Mouse (Mus musculus) liver, embryonic 13.5 days (tissue): ENCODE results near the gene Gm21677. TPM values are rescaled to one million over a fixed set of nuclear protein-coding genes. Genes with fewer than 3 reads are reported as not detected.
"Not testable (repeated sequence)": the region's sequence is repeated elsewhere in the genome, so short reads cannot be mapped to it uniquely, and the experiment has no call there.

Source experiments
- ATAC-seq: fragments of 200-750 bp; cut with Nextera tagmentation; 2 replicates; pipeline ENCODE4 v1.8.0; 2017; ENCODE audit warnings: low read depth, mild to moderate bottlenecking, moderate number of reproducible peaks, moderate library complexity
- DNase-seq: peaks from one replicate; pipeline ENCODE4 v3.0.0; 2022
- H3K27ac ChIP-seq: fragments of 300-500 bp; sonication (generic); 2 replicates; pipeline ENCODE4 v1.5.1; 2015; ENCODE audit warnings: moderate library complexity, mild to moderate bottlenecking, inconsistent platforms
- H3K27me3 ChIP-seq: fragments of 300-500 bp; sonication (generic); 2 replicates; pipeline ENCODE4 v1.6.1; 2015; ENCODE audit warnings: mild to moderate bottlenecking, inconsistent platforms
- H3K36me3 ChIP-seq: fragments of 300-500 bp; sonication (generic); 2 replicates; pipeline ENCODE4 v1.6.1; 2015; ENCODE audit warnings: mild to moderate bottlenecking, inconsistent platforms
- H3K4me1 ChIP-seq: fragments of 300-500 bp; sonication (generic); replicated peaks from 2 replicates; pipeline ENCODE4 v1.6.1; 2015; ENCODE audit warnings: inconsistent platforms
- H3K4me2 ChIP-seq: fragments of 300-500 bp; sonication (generic); 2 replicates; pipeline ENCODE4 v1.6.1; 2015; ENCODE audit warnings: inconsistent platforms, mild to moderate bottlenecking, moderate library complexity
- H3K4me3 ChIP-seq: fragments of 300-500 bp; sonication (generic); replicated peaks from 2 replicates; pipeline ENCODE4 v1.5.1; 2015; ENCODE audit warnings: mild to moderate bottlenecking, inconsistent platforms
- H3K9ac ChIP-seq: fragments of 300-500 bp; sonication (generic); 2 replicates; pipeline ENCODE4 v1.6.1; 2015; ENCODE audit warnings: mild to moderate bottlenecking, inconsistent platforms
- H3K9me3 ChIP-seq: fragments of 300-500 bp; sonication (generic); replicated peaks from 2 replicates; pipeline ENCODE4 v1.6.1; 2016; ENCODE audit warnings: inconsistent platforms
- WGBS: fragments of 180-500 bp; shearing (Covaris S2); methylation state at CpG from one replicate; pipeline ENCODE4 v1.1.7; 2015; ENCODE audit not compliant: insufficient replicate concordance; 5-methylcytosine and 5-hydroxymethylcytosine counted together
- polyA plus RNA-seq: library from polyadenylated mRNA; unstranded; fragments of >200 nt; fragmentation: Nextera tagmentation; extraction: Ambion mirVana; gene quantifications from 2 replicates; pipeline ENCODE4 v1.2.1, GENCODE M21; 2015

The Gm21677 gene
- polyA plus RNA-seq = not detected in 2 replicates

GRCm38 (mm10) chrY:3306349-3306748 lies at the start of gene Gm21677:
TSS of gene Gm21677 (minus strand) at chrY:3306449.
- H3K4me1 ChIP-seq, ATAC-seq, H3K9ac ChIP-seq, H3K27ac ChIP-seq, H3K4me3 ChIP-seq, H3K36me3 ChIP-seq, H3K4me2 ChIP-seq, DNase-seq, H3K27me3 ChIP-seq, H3K9me3 ChIP-seq: not testable (repeated sequence)
- WGBS = no CpG with 5 or more reads among the region's 9 CpGs

- H3K36me3 ChIP-seq, H3K4me3 ChIP-seq, H3K27me3 ChIP-seq, H3K4me2 ChIP-seq, H3K9me3 ChIP-seq, H3K4me1 ChIP-seq, H3K27ac ChIP-seq, H3K9ac ChIP-seq, DNase-seq, ATAC-seq: not testable (repeated sequence)
- no CpG with 5 or more reads among the region's 9 CpGs for WGBS
Measured at GRCm38 (mm10) chrY:3345229-3345628, 39.0 kb upstream of the Gm21677 start, which contains the start of gene Gm21693. TSS of gene Gm21693 (minus strand) at chrY:3345329.

- not testable (repeated sequence) for H3K9me3 ChIP-seq, DNase-seq, H3K9ac ChIP-seq, H3K4me3 ChIP-seq, H3K4me2 ChIP-seq, H3K4me1 ChIP-seq, H3K27me3 ChIP-seq, H3K27ac ChIP-seq, ATAC-seq, H3K36me3 ChIP-seq
- no CpG with 5 or more reads among the region's 11 CpGs for WGBS
Measured at GRCm38 (mm10) chrY:3340661-3341060, 34.4 kb upstream of the Gm21677 start.

Other genes starting within 250 kb of the Gm21677 start
- not detected in 2 replicates for gene Gm21693, start 38.9 kb upstream of the Gm21677 start, polyA plus RNA-seq
- gene Gm21704, start 103.7 kb upstream of the Gm21677 start, polyA plus RNA-seq = not detected in 2 replicates
- not detected in 2 replicates for gene Gm21708, start 103.7 kb upstream of the Gm21677 start, polyA plus RNA-seq